Mouse (Mus musculus): Measurements from ENCODE around the gene Pcp4l1.
A peak's percentile ranks its signal among the peaks of the same experiment; 100 is the strongest.

The Pcp4l1 gene

GRCm38 (mm10) chr1:171221281-171222193, 25.5 kb upstream of the Pcp4l1 start:
- DNase-seq = no peak

- DNase-seq = peak; percentile 75
Measured at GRCm38 (mm10) chr1:171220871-171221270, 24.8 kb upstream of the Pcp4l1 start.

- no peak for DNase-seq
Measured at GRCm38 (mm10) chr1:171216241-171216955, 20.3 kb upstream of the Pcp4l1 start.

DNA sequence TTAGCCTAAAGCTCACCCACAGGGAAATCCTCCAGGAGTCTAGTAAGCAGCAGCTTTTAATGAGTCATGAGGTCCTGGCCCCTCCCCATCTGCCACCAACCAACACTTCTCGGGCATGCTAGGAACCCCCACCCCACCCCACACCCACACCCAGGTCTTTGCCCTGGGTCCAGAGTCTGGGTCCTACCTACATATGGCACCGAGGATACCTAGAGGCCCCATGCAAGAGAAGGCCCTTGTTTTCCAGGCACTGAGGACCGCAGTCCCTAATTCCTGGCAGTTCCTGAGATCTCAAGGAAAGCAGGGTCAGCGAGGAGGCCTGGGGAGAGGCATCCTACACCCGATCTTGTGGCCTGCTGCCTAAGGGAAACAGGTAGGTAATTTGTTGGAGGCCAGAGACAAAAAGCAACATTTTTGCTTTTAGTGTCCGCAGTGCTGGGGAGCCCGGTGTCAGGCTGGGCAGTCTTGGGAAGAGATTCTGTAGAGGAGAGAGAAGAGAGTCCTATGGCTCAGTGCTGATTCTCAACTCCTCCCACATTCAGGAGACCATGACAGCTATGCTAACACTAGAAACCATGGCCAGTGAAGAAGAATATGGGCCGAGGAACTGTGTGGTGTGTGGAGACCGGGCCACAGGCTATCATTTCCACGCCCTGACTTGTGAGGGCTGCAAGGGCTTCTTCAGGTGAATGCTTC, 17.9 kb upstream of the Pcp4l1 start, which contains the start of gene Nr1i3:
Gene Nr1i3 (plus strand): TSS at position 170 of the 696 bp plus-strand sequence.
- no peak for DNase-seq

GRCm38 (mm10) chr1:171212854-171213253, 16.8 kb upstream of the Pcp4l1 start:
- no peak for DNase-seq

GRCm38 (mm10) chr1:171209409-171209808, 13.3 kb upstream of the Pcp4l1 start:
- DNase-seq = no peak

DNA sequence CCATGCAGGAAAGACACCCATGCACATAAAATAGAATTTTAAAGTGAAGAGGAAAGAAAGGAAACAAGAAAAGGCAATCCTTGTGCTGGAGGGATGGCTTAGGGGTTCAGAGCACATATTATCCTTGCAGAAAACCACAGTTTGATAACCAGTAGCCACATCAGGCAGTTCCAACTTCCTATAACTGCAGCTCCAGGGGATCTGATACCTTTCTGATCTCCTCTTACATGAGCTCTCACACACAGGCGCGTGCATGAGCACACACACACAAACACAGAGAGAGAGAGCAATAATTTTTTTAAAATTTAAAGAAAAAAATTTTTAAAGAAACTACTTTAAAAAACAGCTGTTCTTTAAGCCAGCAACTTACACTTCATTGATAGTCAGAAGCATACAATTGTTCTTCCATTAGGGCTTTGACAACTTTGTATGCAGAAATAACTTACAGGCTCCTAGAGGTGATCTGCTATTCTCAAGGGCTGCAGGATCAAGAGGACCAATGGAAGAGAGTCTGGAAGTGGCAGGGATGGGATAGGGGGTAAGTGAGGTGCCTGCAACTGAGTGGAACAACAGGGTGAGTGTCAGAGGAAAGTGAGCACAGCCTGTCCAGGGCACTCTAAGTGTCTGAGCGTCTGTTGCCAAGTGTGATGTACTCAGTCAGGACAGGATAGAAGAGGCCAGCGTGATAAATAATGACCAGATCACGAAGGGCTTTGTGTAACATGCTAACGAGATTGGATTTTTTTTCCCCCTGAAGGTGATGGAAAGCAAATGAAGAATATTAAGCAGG, 9.8 kb upstream of the Pcp4l1 start:
- DNase-seq = no peak

DNA sequence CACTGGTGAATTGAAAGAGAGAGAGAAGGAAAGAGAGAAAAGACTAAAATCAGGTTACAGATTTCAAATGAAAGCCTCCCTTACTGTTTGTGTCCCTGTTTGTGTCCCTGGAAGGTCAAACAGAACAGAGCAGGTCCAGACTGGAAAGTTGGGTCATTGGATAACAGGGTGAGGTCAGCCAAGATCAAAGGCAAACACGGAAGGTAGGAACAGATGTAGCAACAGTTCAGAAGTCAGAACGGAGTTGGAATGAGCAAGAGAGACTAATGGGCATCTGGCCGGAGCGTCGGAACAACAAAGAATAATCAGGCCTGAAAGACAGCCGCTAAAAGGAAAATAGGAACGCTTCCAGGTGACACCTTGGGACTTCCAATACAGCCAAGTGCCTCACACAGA, 8.2 kb upstream of the Pcp4l1 start:
- peak; percentile 27 for DNase-seq

GRCm38 (mm10) chr1:171203471-171204248, 7.6 kb upstream of the Pcp4l1 start:
- DNase-seq = no peak

GRCm38 (mm10) chr1:171200769-171201168, 4.7 kb upstream of the Pcp4l1 start:
- DNase-seq = no peak

GRCm38 (mm10) chr1:171199532-171199931, 3.5 kb upstream of the Pcp4l1 start:
- DNase-seq = no peak

DNA sequence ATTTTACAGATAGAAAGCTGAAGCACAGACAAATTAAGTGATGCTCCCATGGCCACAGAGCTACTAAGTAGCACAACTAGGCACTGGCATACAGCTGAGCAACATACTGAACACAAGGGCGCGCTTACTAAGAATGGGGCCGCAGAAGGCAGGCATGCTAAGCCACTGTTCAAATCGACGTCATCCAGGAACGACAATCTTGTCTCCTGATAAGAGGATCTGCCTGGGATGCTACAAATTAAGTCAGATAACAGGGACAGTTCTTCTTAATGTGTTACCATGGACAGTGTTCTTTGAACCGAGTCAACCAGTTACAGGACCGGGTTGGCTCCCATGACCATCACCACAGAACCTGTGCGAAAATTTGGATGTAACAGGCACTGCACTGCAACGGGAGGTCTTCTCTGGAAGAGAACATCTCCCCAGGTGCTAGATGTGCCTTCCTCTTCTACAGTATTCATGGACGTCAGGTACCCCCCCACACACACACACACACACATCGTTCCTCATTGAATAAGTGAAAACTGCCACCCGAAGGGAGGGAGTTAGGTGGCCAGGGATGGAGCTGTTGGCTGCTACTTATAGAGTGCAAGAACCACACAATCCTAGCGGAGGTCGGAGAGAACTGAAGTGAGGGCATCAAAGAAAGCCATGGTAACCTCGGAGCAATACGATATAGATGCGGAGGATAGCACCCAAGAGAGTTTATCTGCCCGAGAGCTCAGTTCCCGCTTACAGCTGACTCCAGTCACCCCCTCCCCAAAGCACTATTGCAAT, 834 bp downstream of the Pcp4l1 start:
- DNase-seq = no peak

DNA sequence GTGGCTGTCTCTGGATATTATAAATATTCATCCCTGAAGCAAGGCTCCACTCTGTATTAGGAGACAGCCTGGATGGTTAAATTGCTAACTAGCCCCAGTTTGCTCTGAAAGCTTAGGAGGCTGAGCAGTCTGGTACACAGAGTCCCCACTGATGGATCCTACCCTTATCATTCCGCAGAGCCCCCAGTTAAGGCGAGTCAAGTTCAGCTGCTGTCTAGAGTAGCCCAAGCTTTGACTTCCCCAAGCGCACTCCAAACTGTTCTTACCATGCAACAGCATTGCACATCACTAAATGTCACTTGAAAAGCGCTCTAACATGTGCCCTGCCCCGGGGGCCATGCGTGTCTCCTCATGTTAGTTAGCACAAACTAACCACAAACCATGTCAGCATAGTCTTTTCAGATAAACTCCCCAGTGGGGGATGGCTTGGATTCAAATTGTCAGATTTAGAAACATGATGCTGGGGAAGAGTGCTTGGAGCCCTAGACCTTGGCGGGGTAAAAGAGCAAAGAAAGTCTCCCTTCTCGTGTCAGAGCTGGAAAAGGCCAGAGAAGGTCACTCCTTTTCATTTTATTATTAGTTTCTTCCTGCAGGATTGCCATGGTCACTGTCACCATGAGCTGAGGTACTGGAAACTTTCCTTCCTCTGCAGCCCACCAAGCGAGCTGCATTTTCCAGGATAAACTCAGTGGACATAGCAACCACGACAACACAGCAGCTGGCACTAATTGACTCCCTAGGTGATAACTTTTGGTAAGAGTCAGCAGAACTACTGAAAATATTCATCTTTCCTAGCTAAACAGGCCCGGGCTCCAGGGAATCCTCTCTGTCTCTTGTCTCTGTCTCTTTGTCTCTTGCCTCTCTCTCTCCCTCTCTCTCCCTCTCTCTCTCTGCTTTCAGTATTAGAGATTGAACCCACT, 1.9 kb downstream of the Pcp4l1 start:
- DNase-seq = no peak

DNA sequence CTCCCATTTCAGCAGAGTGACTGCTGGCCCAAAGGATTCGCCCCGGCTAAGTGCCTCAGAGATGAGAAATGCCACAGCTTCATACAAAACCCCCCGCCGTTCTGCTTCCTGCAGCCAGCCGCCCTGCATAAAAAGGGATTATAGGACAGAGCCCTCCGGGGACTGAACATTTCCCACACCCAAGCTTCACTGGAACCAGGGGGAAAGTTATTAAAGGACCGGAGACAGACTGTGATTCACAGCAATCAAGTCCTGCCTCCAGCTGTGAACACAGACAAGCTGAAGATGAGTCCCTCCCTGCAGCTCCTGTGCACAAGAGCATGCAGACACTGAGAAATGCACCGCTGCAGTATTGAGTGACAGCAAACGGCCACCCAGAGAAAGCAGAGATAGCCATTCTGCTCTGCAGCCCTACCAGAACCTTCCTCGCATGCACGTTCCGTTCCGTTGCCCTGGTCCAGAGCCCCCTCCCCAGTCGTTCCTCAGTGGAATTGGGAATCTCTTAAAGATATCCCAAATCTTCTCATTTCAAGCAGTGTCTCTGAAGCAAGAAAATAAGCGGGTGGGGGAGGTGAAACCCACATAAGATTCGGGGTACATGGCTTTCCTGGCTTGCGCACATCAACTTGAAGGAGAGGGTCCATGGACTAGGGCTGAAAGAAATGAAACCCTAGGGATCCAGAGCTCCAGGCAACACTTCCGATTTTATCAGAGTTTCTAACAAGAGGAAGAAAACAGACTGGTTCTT, 2.8 kb downstream of the Pcp4l1 start:
- no peak for DNase-seq

GRCm38 (mm10) chr1:171192283-171192682, 3.8 kb downstream of the Pcp4l1 start:
- DNase-seq = no peak

GRCm38 (mm10) chr1:171190832-171191231, 5.2 kb downstream of the Pcp4l1 start:
- DNase-seq = no peak

GRCm38 (mm10) chr1:171189476-171190114, 6.5 kb downstream of the Pcp4l1 start:
- no peak for DNase-seq

DNA sequence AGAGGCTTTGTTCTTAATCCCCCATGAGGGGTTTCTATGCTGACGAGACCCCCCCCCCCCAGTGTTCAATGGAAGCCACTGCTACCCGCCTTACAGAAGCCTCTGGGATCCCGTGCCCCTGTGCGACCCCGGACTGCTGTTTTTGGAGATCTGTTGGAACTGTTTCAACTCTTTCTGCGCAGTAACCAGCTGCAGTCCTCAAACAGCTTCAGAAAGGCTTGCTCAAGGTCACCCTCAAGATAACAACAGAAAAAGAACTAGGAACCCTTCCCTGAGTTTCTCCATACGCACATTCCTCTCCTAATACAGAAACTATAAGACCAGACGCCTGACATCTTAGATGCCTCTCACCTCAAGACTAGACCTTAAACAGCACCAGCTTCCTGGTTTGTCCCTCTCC, 7.0 kb downstream of the Pcp4l1 start:
- DNase-seq = no peak
